Mouse (Mus musculus) thymus, postnatal 14 days (tissue): ENCODE data around the gene Akap8.

Experiments used
- DNase-seq: peaks from one replicate; pipeline ENCODE4 v3.0.0; 2021

Gene Akap8

DNA sequence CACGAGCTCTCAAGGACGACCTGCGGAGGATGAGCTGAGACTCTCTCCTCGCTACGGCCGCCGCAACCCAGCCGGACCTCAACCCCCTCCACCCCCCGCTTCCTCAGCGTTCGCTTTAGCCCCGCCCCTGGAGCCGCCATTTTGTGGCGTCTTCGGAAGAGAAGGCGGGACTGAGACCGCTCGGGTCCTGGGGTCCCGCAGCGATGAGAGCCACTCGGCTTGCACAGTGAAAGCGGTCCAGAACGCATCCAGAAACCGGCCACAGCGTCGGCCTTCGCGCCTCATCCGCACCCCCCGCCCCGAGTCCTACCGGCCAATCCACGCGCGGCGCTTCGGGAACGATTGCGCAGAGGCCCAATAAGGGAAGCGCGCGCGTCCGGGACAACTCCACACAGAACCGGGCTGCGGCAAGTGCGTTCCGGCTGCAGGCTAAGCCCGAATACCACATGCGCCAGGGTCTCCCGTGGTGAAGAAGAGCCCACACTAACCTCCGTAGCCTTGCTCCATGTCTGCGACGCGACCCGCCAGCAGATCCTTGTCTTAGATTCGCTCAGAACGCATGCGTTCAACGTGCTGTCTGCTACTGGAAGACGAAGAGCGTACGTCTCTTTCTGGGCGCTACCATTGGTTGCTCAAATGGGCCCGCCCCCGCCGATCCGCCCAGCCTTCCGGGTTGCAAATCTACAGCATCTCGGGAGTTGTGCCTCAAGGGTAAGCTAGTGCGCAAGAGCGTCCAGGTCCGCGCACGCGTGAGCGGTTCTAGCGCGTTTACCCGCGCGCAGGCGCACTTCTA is at the start of gene Akap8:
Akap8 (minus strand) TSS at position 642 of the 793 bp plus-strand sequence.
- DNase-seq: peak; percentile 98

DNA sequence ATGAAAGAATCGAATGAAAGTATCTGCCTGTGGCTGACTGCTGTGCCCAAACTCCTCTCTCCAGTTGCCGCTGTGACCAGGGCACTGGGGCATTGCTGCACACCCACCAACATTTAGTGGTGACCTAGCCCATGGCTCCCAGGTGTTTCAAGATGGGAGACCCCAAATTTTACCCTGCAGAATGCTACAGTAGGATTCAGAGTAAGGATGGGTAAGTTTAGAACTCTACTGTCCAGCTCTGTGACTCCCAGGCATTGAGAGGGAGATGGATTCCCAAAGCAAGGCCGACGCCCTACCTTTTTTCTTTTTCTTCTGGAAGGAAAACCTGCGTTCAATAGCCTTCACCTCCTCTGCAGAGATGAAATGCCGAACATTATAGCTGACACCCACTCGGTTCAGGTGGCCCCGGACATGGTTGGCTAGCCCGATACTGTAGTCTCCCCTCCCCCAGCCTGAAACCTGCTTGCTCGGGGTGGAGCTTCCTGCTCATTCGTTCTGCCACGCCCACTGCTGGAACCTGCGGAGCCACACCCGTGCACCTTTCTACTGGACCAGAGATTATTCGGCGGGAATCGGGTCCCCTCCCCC is 48.0 kb upstream of the Akap8 start:
- DNase-seq: no peak

DNA sequence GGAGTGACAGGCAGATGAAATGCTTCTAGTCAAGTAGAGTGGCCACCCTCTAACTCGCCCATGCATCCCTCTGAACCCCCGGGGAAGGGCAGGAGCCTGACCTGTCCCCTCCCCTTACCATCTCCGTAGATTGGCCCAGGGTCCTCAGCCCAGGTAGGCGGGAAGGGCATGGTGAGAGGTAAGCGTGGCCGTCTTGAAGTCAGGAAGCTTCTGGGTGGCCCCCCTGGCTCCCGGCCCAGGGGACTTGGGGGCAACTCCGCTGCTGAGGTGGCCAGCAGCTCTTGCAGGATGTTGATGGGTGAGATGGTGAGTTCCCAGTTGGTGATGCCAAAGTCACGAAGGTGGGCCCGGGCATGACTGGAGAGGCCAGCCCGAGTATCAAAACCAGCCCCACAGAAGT is 46.7 kb upstream of the Akap8 start:
- no peak for DNase-seq

DNA sequence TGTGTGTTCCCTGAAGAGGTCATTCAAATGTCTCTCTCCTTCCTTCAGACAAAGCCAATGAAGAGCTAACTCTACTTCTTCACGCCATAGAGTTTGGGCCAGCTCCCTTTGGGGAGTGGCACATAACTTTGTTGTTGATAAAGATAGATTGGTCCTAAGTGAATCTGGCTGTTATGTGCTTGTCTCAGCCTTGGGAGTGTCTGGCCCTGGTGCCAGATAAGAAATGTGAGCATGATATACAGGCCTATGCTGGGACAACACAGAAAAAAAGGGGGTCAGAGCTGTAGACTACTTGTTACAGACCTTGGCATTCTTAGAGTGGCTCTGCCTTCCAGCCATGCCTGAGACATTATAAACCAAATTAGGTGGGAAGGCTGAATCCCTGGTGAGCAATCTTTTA is 44.3 kb upstream of the Akap8 start:
- DNase-seq: no peak

GRCm38 (mm10) chr17:32364850-32365249 is 43.8 kb upstream of the Akap8 start:
- no peak for DNase-seq

DNA sequence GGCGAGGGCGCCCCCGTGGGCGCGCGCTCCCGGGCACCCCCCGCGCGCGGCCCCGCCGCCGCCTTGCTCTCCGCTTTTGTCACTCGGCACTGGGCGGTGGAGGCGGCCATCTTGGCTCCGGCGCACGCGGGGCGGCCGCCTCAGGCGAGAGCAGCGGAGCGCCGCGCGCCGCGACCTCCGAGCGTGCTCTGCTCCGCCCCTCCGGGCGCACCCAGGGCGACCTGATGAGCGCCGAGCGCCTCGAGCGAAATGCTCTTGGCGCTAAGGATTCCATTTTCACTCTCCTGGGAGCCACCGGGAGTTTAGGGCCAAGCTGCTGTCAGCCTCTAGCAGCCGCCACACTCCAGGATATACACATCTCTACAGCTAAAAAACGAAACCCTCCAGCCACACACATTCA is 43.3 kb upstream of the Akap8 start:
- peak; percentile 88 for DNase-seq

GRCm38 (mm10) chr17:32363821-32364301 is 42.8 kb upstream of the Akap8 start:
- DNase-seq: peak; percentile 51

DNA sequence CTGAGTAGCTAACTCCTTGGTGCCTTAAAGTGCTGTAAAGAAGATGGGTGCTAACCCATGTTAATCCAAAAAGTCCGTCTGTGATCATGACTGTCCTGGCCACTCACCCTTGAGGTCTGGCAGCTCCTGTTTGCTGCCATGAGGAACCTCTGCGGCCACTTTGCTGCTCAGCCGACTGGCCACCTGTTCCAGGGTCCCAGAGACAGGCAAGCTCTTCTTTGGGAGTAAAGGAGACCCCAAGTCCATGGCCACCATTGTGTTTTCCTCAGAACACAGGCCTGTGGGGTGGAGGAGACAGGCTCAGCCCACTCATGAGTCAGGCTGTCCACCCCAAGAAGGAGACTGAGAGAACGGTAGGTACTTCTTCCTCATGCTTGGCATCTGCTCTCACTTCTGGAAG is 41.6 kb upstream of the Akap8 start:
- DNase-seq: no peak

DNA sequence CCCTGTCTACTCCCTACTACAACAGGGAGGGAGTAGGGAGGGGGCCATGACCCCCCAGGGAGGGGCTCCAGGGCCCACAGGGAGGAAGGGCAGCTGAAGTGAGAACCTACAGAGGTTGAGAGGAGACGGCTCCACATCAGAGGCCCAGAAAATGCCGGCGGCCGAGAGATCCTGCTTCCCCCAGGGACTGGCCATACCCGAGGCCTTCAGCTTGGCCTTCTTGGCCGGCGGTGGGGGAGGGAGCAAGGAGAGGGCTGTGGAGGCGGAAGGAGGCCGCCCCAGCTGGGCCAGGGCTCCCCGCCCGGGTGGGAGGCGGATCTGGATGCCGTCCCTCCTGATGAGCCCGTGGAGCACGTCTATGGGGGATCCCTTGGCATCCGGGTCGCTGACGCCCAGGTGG is 38.9 kb upstream of the Akap8 start:
- DNase-seq: no peak

DNA sequence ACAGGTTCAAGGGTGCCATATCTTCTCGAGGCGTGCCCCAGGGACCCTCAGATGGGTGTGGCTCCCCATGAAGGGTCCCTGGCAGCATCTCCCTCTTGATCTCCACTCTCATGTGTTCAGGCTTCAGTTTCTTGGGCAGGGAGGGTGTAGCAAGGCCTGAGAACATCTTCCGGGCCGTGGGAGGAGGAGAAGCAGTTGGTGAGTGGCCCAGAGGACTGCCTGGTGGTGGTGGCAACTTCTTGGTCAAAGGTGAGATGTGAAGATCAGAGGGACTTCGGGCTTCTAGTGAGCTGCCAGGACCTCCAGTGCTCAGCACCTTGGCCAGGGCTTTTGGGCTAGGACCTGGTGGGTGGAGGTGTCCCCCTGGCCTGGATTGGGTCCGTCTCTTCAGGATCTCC is 37.9 kb upstream of the Akap8 start:
- DNase-seq: no peak

DNA sequence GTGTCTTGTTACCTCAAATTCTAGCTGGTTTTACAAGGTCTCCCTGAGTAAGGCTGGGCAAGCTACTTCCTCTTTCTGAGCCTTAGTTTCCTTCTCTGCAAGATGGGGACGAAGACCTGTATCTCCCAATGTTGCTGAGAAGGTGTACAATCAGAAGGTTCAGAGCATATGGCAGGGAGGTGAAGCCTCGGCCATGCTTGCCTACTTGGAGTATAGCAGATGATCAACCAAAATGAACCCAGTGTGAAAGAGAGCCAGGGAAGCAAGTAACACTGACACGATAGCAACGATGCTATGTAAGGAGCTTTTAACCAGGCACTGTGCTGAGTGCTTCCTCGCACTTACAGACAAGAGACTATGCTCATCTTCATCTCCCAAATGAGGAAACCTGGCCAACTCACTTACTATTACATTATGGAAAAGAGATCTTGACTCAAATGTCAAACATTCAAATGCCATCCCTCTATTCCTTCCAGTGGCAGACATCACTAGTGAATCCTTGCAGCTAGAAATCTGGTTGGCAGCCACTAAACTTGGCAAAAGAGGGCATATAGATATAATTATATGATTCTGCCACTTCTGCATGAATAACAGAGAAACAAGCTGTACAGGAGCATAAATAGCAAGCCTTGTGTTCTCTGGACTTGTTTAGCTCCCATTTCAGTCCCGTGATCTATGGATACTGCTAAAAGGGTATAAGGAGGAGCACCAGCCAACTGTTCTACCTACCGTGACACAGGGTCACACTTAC is 37.3 kb upstream of the Akap8 start:
- DNase-seq: no peak

DNA sequence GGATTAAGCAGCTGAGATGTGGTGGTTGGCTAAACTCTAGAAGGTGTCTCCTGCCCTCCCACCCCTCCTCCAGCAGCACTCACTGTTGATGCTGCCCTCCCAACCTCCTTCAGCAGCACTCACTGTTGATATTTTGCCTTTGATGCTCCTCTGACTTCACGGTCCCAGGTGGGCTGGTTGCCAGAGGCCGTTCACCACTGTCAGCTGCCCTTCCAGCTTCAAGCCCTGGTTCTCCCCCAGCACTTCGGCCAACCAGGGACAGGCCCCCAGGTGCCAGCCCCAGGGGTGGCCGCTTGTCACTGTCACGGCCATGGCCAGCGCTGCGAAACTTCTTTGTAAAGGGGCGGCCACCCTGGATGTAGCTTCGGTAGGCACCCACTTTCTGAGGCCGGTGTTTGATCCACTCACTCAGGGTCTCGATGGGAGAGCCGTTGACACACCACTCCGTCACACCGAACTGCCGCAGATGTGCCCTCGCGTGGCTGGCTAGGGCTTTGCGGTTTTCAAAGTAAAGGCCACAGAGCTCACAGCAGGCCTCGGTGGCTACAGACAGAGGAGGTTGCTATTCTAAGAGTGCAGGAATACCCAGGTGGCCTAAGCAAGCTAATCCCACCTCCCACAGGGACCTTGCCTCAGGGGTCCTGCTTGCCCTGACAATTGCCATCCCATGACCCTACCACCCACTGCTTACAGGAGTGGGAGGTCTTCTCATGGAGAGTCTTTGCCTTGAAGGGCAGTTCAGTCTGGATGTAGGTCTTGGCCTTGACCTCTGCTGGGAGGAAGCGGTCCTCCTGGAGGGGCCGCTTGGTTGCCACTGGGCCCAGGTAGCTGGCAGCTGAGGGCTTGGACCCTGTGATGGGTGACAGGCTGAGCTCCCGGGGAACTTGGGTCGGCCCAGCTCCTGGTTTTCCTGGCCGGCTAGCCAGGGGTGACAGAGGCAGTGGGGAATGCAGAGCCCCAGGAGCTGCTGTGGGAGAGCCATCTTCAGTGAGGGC is 36.0 kb upstream of the Akap8 start:
- no peak for DNase-seq

GRCm38 (mm10) chr17:32356281-32356680 is 35.2 kb upstream of the Akap8 start:
- DNase-seq: no peak

- no peak for DNase-seq
Observed at GRCm38 (mm10) chr17:32355031-32355430, 34.0 kb upstream of the Akap8 start.

GRCm38 (mm10) chr17:32354211-32354610 is 33.2 kb upstream of the Akap8 start:
- no peak for DNase-seq

- DNase-seq: no peak
Observed at GRCm38 (mm10) chr17:32353696-32354095, 32.7 kb upstream of the Akap8 start.

GRCm38 (mm10) chr17:32351726-32352125 is 30.7 kb upstream of the Akap8 start:
- DNase-seq: no peak

DNA sequence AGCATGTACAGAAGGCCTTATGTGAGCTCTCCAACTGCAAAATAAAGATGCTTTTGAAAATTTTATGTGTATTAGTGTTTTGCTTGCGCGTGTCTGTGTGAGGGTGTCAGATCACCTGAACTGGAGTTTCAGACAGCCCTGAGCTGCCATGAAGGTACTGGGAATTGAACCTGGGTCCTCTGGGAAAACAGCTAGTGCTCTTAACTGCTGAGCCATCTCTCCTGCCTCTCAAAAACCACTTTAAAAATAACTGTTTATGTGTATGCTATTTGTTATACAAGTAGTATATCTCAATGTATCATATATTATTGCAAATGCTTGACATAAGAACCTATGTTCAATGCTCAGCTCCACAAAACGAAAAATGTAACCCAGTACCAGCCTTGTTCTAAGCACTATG is 30.2 kb upstream of the Akap8 start:
- no peak for DNase-seq

DNA sequence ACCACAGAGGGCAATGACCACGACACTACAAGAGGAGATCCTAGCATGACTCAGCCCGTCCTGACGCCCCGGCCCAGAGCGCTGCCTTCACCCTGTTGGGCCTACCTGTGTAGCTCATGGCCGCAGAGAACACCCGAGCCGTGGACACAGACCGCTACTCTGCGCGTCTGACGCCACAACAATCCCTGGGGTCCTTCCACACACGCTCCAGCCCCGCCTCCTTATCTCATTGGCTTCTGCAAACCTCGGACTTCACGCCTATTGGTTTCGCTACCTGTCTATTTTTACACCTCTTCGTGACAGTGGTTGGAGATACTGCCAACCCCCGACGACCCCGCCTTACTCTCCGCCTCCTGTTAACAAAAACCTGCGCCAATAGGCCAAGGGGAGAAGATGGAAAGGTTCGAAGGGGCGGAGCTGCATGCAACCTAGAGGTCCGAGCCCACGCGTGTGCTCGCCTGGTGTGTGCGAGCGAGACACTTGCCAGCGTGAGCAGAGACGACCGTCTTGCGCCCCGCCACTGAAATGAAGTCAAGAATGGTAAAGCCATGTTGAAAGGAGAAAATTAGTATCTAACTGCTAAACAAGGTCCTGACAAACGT is 29.4 kb upstream of the Akap8 start, which contains the start of gene Akap8l:
Akap8l (minus strand) TSS at position 226 of the 602 bp plus-strand sequence.
- DNase-seq: peak; percentile 96

DNA sequence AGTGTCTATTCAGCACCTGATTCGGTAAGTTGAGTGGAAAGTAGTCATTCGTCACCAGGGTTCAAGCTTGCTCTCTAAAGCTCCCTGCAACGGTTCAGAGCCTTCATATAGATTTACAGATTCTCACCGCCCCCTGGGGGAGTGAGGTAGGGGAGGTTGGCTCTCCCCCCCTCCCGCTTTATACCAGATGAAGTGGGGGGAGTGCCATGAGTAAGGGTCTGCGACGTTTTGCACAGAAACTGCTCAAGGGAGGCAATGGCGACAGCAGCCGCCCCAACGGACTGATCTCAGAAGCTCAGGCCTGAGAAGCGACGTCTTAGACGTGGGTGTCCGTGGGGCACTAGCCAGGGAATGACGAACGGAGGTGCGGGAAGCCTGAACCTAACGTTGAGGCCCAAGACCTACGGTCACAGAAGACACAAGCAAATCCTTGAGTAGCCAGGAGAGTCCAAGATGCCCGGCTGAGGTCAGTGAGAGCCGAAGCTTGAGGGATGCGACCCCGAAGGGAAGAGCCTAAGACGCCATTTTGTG is 28.9 kb upstream of the Akap8 start:
- peak; percentile 50 for DNase-seq

DNA sequence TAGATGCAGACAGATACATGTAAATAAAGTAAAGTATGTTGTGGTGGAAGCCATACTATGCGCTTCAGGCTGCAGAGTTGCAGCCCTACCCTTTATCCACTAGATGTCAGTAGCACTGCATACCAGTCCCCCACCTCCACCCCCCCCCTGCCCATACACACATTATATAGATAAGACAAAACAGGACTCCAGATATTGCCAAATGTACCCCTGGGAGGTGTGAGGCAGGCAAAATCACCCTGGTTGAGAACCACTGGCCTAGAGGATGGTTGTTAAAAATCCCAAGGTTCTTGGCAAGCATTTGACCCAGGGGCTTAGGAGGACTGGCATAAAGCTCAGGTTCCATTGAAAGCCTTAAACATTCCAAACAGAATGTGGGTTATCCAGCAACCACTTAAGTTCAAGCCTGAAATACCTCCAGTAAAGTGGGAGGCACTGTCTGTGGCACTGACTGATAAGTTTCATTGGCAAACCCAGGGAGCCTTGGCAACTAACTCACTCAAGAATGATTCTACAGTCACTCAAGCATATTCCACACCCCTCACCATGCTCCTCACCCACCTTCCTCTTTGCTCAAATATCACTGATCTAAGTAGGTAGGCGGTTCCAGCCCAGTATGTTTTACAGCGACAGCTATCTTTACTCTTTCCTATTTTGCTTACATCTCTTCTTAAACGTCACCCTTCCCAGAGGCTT is 28.1 kb upstream of the Akap8 start:
- DNase-seq: peak; percentile 50
